Mouse (Mus musculus) hindbrain, embryonic 12.5 days (tissue): ENCODE data around the gene 1500009C09Rik. TPM values are rescaled to one million over a fixed set of nuclear protein-coding genes. Genes with fewer than 3 reads are reported as not detected.

Source experiments
- ATAC-seq: fragments of 200-750 bp; cut with Nextera tagmentation; 2 replicates; pipeline ENCODE4 v1.8.0; 2017; ENCODE audit warnings: moderate TSS enrichment; ENCODE audit not compliant: low FRiP score
- H3K27ac ChIP-seq: fragments of 300-500 bp; sonication (generic); 2 replicates; pipeline ENCODE4 v1.5.1; 2016; ENCODE audit warnings: mild to moderate bottlenecking
- H3K27me3 ChIP-seq: fragments of 300-500 bp; sonication (generic); 2 replicates; pipeline ENCODE4 v1.6.1; 2016; ENCODE audit warnings: mild to moderate bottlenecking
- H3K36me3 ChIP-seq: fragments of 300-500 bp; sonication (generic); 2 replicates; pipeline ENCODE4 v1.6.1; 2016; ENCODE audit warnings: mild to moderate bottlenecking
- H3K4me1 ChIP-seq: fragments of 300-500 bp; sonication (generic); 2 replicates; pipeline ENCODE4 v1.6.1; 2016
- H3K4me2 ChIP-seq: fragments of 300-500 bp; sonication (generic); replicated peaks from 2 replicates; pipeline ENCODE4 v1.6.1; 2016; ENCODE audit warnings: mild to moderate bottlenecking
- H3K4me3 ChIP-seq: fragments of 300-500 bp; sonication (generic); 2 replicates; pipeline ENCODE4 v1.5.1; 2016; ENCODE audit warnings: mild to moderate bottlenecking
- H3K9ac ChIP-seq: fragments of 300-500 bp; sonication (generic); 2 replicates; pipeline ENCODE4 v1.6.1; 2016; ENCODE audit warnings: mild to moderate bottlenecking, moderate library complexity
- H3K9me3 ChIP-seq: fragments of 300-500 bp; sonication (generic); replicated peaks from 2 replicates; pipeline ENCODE4 v1.6.1; 2016; ENCODE audit warnings: mild to moderate bottlenecking
- WGBS: fragments of 180-500 bp; shearing (Covaris S2); methylation state at CpG from one replicate; pipeline ENCODE4 v1.1.7; 2016; 5-methylcytosine and 5-hydroxymethylcytosine counted together
- polyA plus RNA-seq: library from polyadenylated mRNA; unstranded; fragments of >200 nt; fragmentation: Nextera tagmentation; extraction: Ambion mirVana; gene quantifications from 2 replicates; pipeline ENCODE4 v1.2.1, GENCODE M21; 2016

1500009C09Rik gene
- polyA plus RNA-seq, 1 experiment from 2014 or later, result 1.6 TPM

DNA sequence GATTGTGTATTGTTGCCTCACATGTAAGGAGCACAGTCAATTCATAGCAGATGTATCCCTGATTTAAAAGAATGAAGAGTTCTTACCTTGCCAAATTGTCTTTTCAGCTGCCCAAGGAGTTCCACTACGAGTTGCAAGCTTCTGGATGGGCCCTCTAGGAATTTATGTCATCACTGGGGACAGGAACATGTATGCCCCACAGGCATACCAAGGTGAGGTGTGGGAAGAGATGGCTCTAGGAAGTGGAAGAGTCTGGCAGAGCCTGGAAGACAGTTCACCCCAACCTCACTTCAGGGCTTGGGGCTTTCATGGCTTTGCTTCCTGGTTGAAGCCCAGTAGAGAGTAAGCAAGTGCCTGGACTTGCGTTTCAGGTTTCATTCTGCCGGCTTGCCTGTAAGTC lies 56.2 kb downstream of the 1500009C09Rik start:
- no peak overlapping the region for H3K4me3 ChIP-seq
- H3K27ac ChIP-seq, result no peak overlapping the region
- H3K4me1 ChIP-seq, result no peaks in the 10 kb centered on the region
- H3K9ac ChIP-seq, result no peak overlapping the region
- no peaks in the 10 kb centered on the region for H3K27me3 ChIP-seq
- no peak for ATAC-seq
- H3K4me2 ChIP-seq, result no peak overlapping the region
- no peaks in the 10 kb centered on the region for H3K36me3 ChIP-seq
- 83% methylated on average over 3 of the region's 3 CpGs for WGBS
- H3K9me3 ChIP-seq, result no peaks in the 10 kb centered on the region

Other genes starting within 250 kb of the 1500009C09Rik start
- 41.4 and 42.3 TPM in 2 replicates for gene Desi1, start 218.5 kb upstream of the 1500009C09Rik start, polyA plus RNA-seq
- 169 and 192 TPM in 2 replicates for gene Snu13, start 204.8 kb upstream of the 1500009C09Rik start, polyA plus RNA-seq
- gene 4930407I10Rik, start 193.2 kb upstream of the 1500009C09Rik start, polyA plus RNA-seq, result not detected in 2 replicates
- 0.14 TPM in 1 of 2 replicates, not detected in the other for gene Mei1, start 182.4 kb upstream of the 1500009C09Rik start, polyA plus RNA-seq
- gene Ccdc134, start 124.5 kb upstream of the 1500009C09Rik start, polyA plus RNA-seq, result 17.0 and 17.1 TPM in 2 replicates
- gene Srebf2, start 105.2 kb upstream of the 1500009C09Rik start, polyA plus RNA-seq, result 230 and 244 TPM in 2 replicates
- 1.6 and 1.7 TPM in 2 replicates for gene Shisa8, start 39.6 kb upstream of the 1500009C09Rik start, polyA plus RNA-seq
- gene Tnfrsf13c, start 28.0 kb upstream of the 1500009C09Rik start, polyA plus RNA-seq, result 0.18 and 0.34 TPM in 2 replicates
- gene Cenpm, start 7.6 kb upstream of the 1500009C09Rik start, polyA plus RNA-seq, result 51.1 and 51.4 TPM in 2 replicates
- gene Sept3, start 22.5 kb downstream of the 1500009C09Rik start, polyA plus RNA-seq, result 234 and 254 TPM in 2 replicates
- not detected in 2 replicates for gene Wbp2nl, start 46.6 kb downstream of the 1500009C09Rik start, polyA plus RNA-seq
- gene Naga, start 86.5 kb downstream of the 1500009C09Rik start, polyA plus RNA-seq, result 26.7 and 29.7 TPM in 2 replicates
- 5.3 and 6.2 TPM in 2 replicates for gene Pheta2, start 86.5 kb downstream of the 1500009C09Rik start, polyA plus RNA-seq
- 250 and 259 TPM in 2 replicates for gene Smdt1, start 86.6 kb downstream of the 1500009C09Rik start, polyA plus RNA-seq
- gene Ndufa6, start 101.9 kb downstream of the 1500009C09Rik start, polyA plus RNA-seq, result 266 and 295 TPM in 2 replicates
- 4.0 and 4.8 TPM in 2 replicates for gene Cyp2d22, start 127.9 kb downstream of the 1500009C09Rik start, polyA plus RNA-seq
- not detected in 2 replicates for gene Cyp2d11, start 141.6 kb downstream of the 1500009C09Rik start, polyA plus RNA-seq
- gene Cyp2d10, start 154.8 kb downstream of the 1500009C09Rik start, polyA plus RNA-seq, result not detected in 2 replicates
- gene Cyp2d9, start 181.0 kb downstream of the 1500009C09Rik start, polyA plus RNA-seq, result not detected in 2 replicates